Mouse (Mus musculus): ENCODE results near the gene Golga2.
"Not testable (repeated sequence)": the region's sequence is repeated elsewhere in the genome, so short reads cannot be mapped to it uniquely, and the experiment has no call there.

Golga2 gene

DNA sequence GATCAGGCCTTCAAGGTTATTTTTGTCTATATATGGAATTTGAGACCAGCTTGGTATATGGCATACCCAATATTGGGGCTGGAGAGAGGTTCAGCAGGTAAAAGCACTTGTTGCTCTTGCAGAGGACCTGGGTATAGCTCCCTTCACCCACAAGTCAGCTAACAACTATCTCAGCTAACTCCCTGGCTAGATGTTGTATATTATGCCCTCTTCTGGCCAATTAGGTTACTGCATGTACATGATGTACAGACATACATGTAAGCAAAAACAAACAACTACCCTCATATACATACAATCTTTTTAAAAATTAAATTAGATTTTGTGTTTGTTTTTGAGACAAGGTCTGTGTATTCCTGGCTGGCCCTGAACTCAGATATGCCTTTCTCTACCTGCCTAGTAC, 2.4 kb downstream of the Golga2 start:
- DNase-seq = no peak

DNA sequence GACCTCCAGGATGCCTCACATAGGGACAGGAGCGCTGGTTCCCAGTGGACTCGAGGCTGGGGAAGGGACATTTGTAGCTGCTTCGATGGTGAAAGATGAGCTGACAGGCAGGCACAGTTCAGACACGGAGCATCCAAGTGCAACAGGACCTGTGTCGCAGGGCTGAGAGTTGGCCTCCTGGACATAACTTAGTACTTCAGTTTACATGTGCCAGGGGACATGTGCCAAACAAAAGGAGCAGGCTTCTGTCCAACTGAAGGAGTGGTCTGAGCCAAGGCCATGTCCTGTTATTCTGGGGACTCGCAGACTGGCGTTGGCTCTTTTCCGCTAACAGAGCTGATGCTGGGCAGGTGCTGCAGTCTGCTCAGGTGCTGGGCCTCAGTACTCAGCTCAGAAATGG, 7.2 kb downstream of the Golga2 start:
- DNase-seq = no peak

DNA sequence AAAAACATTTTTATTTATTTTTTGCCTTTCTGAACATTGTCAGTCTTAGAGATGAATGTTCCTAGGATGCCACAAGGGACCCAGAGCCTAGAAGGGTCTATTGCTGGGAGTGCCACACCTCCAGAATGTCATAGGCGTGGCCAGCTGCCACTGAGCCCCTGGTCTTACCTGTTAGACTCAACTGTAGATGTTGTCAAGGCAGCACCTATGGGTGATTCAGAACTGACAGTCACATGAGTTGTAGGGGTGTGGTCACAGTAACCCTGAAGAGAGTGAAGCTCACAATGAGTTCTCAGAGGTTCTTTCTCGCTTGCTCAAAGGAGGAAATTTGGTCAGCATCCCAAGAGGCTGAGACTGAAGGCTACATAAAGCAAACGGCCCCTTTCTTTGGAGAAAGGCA, 8.1 kb downstream of the Golga2 start:
- DNase-seq = no peak

DNA sequence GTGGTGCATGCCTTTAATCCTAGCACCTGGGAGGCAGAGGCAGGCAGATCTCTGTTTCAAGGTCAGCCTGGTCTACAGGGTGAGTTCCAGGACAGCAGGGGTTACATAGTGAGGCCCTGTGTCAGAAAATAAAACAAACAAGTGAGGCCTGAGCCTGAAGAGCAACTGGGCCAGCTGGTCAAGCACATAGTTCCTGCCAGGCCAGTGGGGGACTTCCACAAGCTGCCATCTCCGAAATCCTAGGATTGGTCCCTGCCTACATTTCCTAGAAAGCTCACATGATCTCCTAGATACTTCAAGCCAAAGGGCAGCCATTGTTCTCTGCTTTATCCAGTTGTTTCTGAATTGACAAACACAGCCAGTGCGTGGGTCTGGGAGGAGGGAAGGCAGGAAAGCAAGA, 8.7 kb downstream of the Golga2 start:
- not testable (repeated sequence) for DNase-seq

DNA sequence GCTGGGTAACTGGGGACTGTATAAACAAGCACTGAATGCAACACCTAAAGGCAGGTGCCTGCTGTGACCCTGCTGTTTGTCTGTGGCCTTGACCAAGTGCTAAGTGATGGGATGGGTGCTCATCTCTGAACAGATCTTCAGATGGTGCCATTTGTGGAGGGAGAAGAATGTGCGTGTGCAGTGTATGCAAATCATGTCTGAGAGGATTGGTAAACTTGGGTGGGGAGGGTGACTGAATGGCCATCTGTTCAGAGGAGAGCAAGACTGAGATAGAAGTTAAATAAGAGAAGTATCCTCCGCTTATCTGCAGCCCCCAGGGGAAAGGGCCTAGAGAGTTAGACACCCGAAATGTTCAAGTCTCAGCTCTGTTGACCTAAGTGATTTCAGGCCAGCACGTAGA, 12.3 kb downstream of the Golga2 start:
- no peak for DNase-seq

DNA sequence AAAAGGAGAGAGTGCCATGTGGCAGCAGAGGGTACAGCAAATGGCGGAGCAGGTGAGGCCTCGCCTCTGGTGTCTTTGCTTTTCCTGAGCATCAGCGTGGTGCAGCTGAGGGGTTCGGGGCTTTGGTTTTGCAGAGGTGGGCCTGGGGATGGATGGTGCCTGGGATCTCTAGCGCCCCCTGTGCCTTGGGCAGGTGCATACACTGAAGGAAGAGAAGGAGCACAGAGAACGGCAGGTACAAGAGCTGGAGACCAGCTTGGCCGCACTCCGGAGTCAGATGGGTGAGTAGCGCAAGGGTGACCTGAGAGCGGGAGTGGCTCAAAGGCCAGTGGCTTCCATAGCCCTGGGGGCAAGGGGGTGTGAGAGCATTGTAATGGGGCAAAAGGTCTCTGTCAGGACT, 15.8 kb downstream of the Golga2 start:
- peak; percentile 52 for DNase-seq

DNA sequence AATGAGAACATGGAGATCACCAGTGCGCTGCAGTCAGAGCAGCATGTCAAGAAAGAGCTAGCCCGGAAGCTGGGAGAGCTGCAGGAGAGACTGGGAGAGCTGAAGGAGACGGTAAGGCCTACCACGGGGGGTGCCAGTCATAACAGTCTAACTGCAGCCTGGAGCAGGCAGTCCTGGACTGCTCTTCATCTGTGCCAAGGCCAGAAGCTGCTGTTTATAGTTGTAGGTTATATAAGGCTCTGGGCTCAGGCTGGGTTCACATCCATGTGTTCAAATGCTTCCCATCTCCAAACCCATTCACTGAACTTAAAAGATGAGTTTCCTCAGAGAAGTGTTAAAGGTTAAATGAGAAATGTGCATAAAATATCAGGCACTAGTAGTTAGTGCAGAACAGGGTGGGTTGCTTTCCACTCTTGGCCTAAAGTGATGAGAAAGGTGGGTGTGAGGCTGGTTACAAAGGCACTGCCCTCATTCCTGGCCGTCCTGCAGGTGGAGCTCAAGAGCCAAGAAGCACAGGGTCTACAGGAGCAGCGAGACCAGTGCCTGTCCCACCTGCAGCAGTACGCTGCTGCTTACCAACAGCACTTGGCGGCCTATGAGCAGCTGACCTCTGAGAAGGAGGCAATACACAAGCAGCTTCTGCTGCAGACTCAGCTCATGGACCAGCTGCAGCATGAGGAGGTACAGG, 17.1 kb downstream of the Golga2 start:
- peak; percentile 89 for DNase-seq

DNA sequence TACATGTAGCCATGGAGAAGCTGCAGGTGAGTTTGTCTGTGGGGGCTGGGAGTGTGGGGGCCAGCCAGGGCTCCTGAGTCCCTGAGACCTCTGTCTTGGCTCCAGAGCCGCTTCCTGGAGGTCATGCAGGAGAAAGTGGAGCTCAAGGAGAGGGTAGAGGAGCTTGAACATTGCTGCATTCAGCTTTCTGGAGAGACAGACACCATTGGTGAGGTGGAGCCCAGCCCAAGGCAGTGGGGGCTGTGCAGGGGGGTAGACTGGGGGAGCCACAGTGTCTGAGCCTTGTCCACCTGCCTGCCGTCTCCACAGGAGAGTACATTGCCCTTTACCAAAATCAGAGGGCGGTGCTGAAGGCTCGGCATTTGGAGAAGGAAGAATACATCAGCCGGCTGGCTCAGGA, 18.5 kb downstream of the Golga2 start:
- no peak for DNase-seq

DNA sequence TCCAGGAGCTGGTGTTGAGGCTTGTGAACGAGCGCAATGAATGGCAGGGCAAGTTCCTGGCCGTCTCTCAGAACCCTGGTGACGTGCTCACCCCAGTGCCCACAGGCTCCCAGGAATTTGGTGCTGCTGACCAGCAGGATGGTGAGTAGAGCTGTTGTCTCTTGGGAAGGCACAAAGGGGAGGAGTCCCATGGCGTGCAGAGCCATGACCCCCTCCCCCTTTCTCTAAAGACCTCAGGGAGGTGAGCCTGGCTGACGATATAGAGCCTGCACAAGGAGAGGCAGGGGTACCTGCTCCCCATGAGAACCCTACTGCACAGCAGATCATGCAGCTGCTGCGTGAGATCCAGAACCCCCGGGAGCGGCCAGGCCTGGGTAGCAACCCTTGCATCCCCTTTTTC, 19.0 kb downstream of the Golga2 start:
- no peak for DNase-seq

DNA sequence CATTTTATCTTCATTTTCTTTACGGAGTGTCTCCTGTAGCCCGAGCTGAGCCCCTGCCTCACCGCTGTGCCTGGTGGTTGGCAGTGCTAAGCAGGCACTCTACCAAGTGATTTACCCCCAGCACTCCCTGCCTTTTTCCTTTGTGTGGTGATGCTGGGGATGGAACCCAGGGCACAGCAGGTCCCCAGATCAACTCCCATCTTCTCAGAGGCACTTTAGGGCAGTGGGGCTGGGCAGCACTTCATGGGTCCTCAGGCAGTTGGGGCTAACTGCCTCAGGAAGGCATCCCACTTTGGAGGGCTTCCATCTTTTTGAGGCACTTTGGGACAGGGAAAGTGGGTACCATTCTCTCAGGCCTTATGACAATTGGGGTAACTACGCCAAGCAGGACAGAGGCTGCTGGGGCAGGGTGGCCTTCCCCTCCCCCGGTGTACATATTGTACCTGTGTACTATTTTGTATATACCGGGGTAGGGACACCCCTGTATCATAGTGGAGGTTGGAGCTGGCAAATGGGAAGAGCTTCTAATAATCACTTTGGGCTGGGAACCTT, 20.1 kb downstream of the Golga2 start:
- no peak for DNase-seq

DNA sequence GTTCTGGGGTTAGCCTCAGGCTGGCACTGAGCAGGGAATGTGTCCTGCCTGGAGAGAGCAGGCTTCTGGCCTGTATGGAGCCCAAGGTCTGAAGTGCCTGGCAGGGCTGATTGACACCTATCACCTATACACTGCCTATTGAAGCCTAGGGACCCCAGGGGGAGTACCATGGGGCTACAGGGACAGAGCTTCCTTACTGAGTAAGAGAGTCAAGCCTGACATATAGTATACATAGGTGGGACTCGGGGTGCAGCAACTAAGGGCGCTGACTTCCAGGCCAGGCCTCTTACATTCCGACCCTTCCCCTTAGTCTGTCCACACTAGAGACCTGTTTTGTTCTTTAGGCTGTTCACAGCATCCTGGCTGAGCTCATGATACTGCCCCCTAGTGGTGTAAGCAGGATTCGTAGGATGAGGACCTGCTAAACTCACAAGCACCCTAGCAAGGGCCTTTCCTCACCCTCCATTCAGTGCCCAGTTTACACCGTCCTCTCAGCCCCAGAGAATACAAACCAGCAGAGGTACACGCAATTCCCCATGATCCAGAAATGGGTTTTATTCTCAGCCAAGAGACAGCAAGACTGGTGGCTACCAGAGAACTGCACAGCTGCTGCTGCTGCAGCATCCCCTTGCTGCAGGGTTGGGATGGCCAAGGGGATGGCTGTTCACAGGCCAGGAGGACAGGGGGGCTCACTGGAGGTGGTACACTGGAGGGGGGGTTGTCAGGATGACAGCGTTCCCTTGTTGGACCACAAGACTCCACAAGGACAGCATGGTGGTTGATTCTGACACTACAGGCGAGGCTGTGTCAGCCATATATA, 21.0 kb downstream of the Golga2 start:
- DNase-seq = peak; percentile 74

DNA sequence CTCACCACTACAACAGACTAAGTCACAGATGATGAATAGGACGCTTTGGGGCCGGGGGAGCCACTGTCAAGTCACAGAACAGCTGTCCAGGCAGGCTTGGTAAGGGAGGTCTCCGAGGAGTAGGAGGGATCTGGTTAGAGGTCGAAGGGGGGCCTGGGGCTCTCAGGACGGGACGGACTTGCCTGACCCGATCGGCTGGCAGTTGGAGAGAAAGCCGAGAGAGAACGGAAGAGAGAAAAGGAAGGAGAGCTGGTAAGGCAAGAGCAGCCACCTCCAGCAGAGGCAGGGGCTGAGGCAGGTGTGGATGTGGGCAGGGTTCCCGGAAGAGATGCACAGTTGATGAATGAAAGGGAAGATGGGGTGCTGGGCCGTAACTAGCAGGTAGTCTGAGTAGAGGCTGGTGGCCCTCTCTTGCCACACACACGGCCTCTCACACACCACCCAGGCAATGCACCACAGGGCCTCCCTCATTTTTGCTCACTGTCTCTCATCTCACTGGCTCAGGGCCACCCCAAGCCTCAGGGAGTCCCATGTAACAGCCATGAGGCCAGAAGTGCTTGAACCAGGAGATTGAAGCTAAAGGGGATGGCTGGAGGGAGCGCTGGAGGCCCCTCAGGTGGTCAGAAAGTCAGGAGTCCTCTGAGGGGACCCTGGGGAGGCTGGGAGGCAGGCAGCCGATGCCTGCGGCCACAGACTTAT, 21.8 kb downstream of the Golga2 start:
- no peak for DNase-seq

DNA sequence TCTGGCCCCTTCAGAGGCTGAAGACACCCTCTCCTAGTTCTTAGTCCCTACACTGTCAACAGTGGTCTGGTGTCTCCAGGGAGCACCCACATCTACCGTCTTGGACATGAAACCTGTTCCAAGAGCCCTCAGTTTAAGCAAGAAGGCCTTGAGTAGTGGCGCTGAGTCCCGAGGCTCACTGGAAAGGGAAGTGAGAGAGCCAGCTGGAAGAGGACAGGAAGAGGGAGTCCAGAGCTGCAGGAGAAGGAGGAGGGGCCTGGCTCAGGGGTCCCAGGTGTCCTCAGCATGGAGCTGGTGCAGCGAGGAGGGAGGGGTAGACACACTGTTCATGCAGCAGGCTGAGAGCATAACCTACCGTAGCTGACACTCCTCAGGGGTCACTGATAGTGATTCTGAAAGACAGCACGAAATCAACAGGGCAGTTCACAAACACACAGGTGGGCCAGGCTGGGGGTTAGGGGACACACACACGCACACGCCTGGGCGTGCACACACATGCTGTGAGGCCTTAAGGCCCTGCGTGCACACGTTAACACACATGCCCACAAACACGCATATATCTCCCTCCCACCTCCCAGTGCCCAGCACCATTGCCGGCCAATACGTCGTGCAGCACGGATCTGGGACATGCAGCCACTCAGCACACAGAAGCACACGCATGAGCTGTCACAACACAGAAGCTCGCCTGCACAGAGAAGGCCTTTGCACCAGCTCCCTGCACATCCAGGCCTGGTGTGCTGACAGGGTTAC, 23.1 kb downstream of the Golga2 start:
- DNase-seq = no peak

DNA sequence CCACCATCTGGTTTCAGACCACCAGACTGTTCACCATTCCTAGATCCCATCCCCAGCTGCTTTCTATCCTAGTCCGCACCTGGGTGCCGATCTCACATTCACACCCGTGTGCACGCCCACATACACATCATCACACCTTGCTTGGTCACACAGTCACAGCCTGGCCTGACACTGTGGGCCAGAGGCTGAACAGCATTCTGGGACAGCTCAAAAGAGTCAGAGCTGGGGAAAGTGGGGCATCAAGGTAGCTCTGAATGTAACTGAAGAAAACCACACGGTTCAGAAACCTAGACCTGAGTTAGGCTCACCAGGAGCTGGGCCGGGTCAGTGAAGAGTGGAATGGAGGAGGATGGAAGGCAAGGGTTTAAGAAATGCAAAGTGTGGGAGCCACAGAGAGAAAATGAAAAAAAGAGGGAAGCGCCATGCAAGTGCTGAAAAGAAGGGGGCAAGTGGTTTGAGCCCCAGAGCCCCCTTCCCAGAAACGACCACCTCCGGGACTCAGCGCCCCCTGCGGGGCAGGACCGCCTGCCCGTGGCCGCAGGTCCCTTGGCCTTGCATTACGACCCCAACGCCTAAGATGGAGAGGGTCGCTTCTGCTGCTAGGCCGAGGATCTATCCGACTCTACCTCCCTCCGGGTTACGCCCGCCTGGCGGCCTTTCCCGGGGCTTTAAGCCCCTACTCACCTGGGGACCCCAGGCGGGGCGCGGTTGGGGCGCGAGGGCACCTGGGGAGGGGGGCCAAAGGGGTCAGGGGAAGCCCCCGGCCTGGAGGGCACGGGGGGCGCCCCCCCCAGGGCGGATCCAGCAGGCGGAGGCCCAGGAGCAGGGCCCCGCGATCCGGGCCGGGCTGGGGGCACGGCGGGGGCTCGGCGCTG, 24.5 kb downstream of the Golga2 start:
- DNase-seq = peak; percentile 60

DNA sequence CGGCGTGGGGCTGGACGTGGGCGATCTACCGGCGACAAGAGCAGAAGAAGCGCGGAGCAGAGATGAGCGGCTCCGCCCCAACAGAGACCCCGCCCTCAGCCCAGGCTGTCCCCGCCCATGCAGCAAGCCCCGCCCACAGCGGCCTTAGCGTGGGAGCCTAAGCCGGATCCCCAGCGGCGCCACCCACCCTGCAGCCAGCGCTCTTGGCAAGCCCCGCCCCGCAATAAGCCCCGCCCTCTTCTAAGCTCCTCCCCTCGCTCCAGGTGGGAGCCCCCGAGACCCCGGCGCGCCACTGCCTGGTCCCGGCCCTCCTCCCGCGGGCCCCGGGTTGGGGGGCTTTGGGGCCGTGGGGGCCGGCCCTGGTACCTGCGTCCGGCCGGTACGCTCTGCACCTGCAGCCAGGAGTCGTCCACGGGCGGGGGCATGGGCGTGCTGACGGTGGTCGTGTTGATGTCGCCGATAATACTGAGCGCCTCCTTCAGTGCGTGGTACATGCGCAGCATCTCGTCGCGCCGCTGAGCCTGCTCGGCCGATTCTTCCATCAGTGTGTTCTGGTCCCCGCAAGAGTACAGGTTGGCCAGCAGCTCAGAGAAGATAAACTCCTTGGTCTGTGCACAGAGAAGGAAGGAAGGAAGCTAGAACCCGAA, 25.3 kb downstream of the Golga2 start:
- DNase-seq = peak; percentile 97

DNA sequence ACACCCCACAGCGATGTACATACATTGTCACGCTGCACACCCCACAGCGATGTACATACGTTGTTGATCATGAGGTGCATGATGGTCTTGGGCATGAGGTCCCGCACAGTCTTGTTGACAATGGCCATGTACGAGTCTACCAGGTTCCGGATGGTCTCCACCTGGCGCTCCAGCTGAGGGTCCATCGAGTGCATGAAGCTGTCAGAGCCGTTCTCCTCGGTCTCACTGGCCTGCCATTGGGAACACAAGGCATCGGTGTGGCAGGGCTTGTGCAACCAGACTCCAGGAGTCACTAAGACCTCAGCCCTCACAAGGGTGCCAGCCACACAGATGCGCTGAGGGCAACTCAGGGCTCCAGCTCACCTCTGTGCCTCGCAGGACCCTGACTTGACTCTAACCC, 27.6 kb downstream of the Golga2 start:
- DNase-seq = no peak

DNA sequence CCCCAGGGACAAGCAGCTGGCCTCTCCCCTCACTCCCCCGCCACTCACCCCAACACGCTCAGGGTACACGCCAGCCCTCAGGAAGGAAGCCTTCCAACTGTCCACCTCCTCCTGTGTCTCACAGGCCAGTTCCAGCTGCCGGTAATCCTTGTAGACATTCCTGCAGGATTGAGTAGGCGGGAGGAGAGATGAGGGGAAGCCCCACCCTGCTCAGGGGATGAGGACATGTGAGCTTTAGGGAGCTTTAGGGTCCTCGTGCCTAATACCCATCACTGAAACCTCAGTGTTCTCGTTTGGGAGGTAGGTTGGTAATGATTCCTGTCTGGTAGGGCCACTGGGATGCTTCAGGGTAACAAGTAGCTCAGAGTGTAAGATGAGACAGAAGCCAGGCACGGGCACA, 28.6 kb downstream of the Golga2 start:
- no peak for DNase-seq

DNA sequence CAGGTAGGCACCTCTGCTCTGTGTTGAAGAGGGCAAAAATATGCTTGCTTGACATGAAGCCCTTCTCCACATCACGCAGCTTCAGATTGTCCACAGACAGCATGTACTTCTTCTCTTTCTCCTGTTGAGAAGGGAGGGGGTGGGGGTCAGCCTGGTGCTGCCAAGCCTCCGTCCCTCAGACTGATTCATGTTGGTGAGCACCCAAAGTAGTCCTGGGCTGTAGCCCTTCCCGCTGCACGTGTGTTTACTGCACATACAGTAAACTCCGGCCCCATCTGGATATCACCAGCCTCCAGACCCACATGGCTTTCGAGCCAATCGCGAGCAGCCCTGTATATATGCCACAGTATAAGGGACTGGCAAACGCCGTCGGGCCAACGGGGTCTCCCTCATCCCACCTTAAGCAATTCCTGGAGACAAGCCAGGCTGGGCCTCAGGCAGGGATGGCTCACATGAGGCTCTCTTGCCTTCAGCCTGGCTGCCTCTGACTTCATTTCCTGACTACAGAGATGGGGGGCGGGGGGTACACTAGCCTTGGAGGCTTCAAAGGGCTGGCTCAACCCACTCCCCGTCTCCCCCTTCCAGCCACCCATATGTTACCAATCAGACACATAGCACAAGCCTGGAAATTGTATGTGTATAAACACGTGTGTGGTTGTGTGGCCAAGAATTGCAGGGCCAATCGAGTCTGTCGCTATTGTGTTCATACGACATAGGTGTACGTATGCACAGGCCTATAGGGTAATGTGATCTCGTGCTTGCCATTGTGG, 29.9 kb downstream of the Golga2 start:
- DNase-seq = no peak

DNA sequence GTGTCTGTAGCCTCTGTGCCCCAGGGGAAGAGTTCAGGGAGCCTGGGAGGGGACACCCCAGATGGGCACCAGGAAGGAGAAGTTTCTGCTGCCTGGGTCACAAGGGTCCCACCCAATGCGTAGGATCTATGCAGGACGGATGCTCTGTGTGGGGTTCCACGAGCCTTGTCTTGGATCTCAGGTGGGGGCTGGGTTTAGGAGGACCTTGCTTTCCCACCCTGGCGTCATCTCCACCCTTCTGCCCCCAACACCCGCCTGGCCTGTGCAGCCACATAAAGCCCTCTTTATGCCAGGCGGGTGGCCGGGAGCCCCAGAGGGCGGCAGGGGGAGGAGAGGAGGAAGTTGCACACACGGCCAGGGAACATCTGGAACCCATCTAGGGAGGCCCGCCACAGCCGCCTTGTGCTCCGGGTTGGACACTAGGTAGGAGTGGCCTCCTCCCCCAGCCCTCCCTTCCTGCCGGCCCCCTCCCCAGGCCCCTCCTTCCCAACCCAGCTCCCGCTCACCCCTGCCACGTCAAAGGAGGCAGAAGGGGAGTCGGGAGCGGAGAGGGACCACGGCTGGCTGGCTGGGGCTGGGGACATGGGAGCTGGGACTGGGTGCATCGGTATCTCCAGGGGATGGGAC, 30.7 kb downstream of the Golga2 start:
- peak; percentile 34 for DNase-seq

All from thymus, postnatal 4 days (tissue).